Mouse (Mus musculus) limb, embryonic 14.5 days (tissue): ENCODE data around the gene Cdh3. TPM values are rescaled to one million over a fixed set of nuclear protein-coding genes. Genes with fewer than 3 reads are reported as not detected.

Experiments
- ATAC-seq: fragments of 200-750 bp; cut with Nextera tagmentation; 2 replicates; pipeline ENCODE4 v1.8.0; 2017; ENCODE audit warnings: low read depth, moderate number of reproducible peaks, moderate TSS enrichment; ENCODE audit not compliant: low FRiP score
- DNase-seq: peaks from one replicate; pipeline ENCODE4 v3.0.0-alpha.2; 2015; ENCODE audit warnings: low spot score
- H3K27ac ChIP-seq: fragments of 300-500 bp; sonication (generic); replicated peaks from 2 replicates; pipeline ENCODE4 v1.5.1; 2014; ENCODE audit warnings: low read depth, mild to moderate bottlenecking, low read length, moderate library complexity, mixed read lengths
- H3K27me3 ChIP-seq: fragments of 300-500 bp; sonication (generic); 2 replicates; pipeline ENCODE4 v1.6.1; 2014; ENCODE audit warnings: low read length, mixed read lengths; ENCODE audit not compliant: control insufficient read depth, insufficient read depth
- H3K36me3 ChIP-seq: fragments of 300-500 bp; sonication (generic); 2 replicates; pipeline ENCODE4 v1.6.1; 2014; ENCODE audit warnings: mild to moderate bottlenecking, low read length, moderate library complexity, mixed read lengths; ENCODE audit not compliant: control insufficient read depth, insufficient read depth
- H3K4me1 ChIP-seq: fragments of 300-500 bp; sonication (generic); 2 replicates; pipeline ENCODE4 v1.6.1; 2014; ENCODE audit warnings: antibody characterized with exemption, low read length, mixed read lengths; ENCODE audit not compliant: control insufficient read depth, insufficient read depth
- H3K4me2 ChIP-seq: fragments of 300-500 bp; sonication (generic); replicated peaks from 2 replicates; pipeline ENCODE4 v1.6.1; 2014; ENCODE audit warnings: low read depth, mild to moderate bottlenecking, low read length, moderate library complexity; ENCODE audit not compliant: severe bottlenecking
- H3K4me3 ChIP-seq: fragments of 300-500 bp; sonication (generic); replicated peaks from 2 replicates; pipeline ENCODE4 v1.5.1; 2014; ENCODE audit warnings: low read length
- H3K9ac ChIP-seq: fragments of 300-500 bp; sonication (generic); 2 replicates; pipeline ENCODE4 v1.6.1; 2014; ENCODE audit warnings: mild to moderate bottlenecking, low read depth, low read length, moderate library complexity; ENCODE audit not compliant: severe bottlenecking
- H3K9me3 ChIP-seq: fragments of 300-500 bp; sonication (generic); 2 replicates; pipeline ENCODE4 v1.6.1; 2016; ENCODE audit warnings: low read length; ENCODE audit not compliant: control insufficient read depth
- POLR2A ChIP-seq: fragments of 200-500 bp; IDR thresholded peaks from 2 replicates; pipeline ENCODE4 v1.8.0; 2012; ENCODE audit warnings: inconsistent platforms, mild to moderate bottlenecking, moderate library complexity, borderline replicate concordance; ENCODE audit not compliant: insufficient read depth, insufficient read length; ENCODE audit errors: extremely low read depth
- WGBS: fragments of 180-500 bp; shearing (Covaris S2); extraction: QIAGEN DNeasy Blood & Tissue Kit; methylation state at CpG from one replicate; pipeline ENCODE4 v1.1.7; 2014; 5-methylcytosine and 5-hydroxymethylcytosine counted together
- polyA plus RNA-seq, 2 experiments: library from polyadenylated mRNA; depleted of rRNA in 1 of 2; stranded (reverse) in 1 of 2; unstranded in 1 of 2; fragments of >200 nt; fragmentation: Nextera tagmentation in 1 of 2; extraction: Ambion mirVana in 1 of 2; gene quantifications; 2 replicates each; pipeline versions ENCODE4 v1.2.1 to v1.2.3; 2012 to 2014

The Cdh3 gene
- polyA plus RNA-seq, 2 experiments: 23.0 to 49.5 TPM

DNA sequence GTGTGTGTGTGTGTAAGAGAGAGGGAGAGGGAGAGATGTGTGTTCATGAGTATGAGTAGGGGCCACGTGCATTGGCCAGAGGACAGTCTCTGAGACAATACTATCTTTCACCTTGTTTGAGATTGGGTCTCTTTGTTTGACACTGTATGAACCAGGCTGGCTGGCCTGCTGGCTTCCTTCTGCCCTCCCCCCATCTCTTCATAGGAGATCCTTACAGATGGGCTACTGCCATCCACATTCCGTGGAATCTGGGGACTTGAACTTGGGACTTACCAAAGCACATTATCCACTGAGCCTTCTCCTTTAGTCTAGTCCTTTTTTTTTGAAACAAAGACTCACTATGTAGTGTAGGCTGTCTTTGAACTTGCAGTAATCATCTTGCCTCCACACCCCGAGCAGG, 2.2 kb upstream of the Cdh3 start:
- Histone ChIP-seq H3K4me3 (no peak overlapping the region), H3K27ac (0 out of 2 replicates have a peak overlapping the region, but pooled peaks have one; percentile 41), H3K36me3 (no peaks in the 10 kb centered on the region), H3K4me2 (peak overlapping the region; percentile 71), H3K27me3 (peaks cover 9% of the 10 kb centered on the region; the same call in 1 of the 2 replicates), H3K4me1 (peaks cover 47% of the 10 kb centered on the region), H3K9ac (no peak overlapping the region), H3K9me3 (no peaks in the 10 kb centered on the region)
- no peak for TF ChIP-seq POLR2A
- WGBS: 26% methylated on average over 3 of the region's 3 CpGs
- ATAC-seq (no peak), DNase-seq (peak; percentile 1)

DNA sequence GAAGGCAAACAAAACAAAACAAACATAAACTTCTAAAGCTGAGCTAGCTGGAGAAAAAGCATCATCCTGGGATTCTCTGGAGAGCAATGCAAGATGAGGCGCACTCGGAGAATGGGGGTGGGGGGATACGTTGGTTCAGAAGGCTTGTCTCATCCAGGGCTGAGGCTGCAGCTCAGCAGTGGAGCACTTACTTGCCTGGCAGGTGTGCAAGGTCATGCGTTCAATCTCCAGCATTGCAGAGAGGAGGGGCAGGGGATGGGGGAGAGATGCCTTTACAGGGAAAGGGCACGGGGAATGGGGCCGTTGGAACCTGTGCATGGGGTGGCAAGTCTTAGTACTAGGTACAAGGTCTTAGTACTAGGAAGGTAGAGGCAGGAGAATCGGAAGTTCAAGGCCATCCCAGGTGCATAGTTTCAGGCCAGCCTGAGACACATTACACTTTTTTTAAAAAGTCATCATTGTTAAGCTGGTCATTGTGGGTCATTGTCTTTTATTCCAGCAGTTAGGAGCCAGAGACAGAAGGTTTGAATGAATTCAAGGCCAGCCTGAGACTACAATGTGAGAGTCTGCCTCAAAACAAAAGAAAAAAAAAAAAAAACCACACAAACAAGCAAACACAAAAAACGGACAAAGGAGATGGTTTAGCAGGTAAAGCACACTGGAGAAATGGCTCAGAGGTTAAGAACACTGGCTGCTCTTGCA, 1.5 kb upstream of the Cdh3 start:
- Histone ChIP-seq H3K27ac (no peak overlapping the region), H3K9ac (no peak overlapping the region), H3K27me3 (peaks cover 9% of the 10 kb centered on the region; the same call in 1 of the 2 replicates), H3K4me1 (peaks cover 54% of the 10 kb centered on the region), H3K4me2 (no peak overlapping the region), H3K4me3 (no peak overlapping the region), H3K36me3 (no peaks in the 10 kb centered on the region), H3K9me3 (no peaks in the 10 kb centered on the region)
- no peak for TF ChIP-seq POLR2A
- DNase-seq: peak; percentile 2
- ATAC-seq: no peak
- WGBS: 56% methylated on average over 8 of the region's 8 CpGs

DNA sequence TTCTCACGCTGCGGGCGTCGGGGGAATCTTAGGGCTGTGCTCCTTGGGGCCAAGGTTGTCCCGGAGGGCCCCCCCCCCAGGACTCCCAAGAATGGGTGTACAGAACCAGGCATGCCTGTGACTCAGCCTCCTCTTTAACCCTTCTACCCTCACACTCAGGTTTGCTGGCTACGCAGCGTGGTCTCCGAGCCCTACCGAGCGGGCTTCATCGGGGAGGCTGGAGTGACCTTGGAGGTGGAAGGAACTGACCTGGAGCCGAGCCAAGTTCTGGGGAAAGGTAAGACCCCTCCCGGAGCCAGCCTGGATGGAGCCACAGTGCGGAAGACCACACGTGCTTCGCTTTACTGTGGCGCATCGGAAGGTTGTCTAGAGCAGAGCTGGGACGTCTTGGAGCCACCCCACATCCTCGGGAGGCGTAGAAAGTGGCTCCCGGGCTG, 392 bp downstream of the Cdh3 start:
- Histone ChIP-seq H3K9me3 (no peaks in the 10 kb centered on the region), H3K27ac (peak overlapping the region; percentile 87), H3K9ac (peak overlapping the region; percentile 70), H3K36me3 (no peaks in the 10 kb centered on the region), H3K4me1 (peaks cover 44% of the 10 kb centered on the region), H3K4me2 (peak overlapping the region; percentile 90), H3K27me3 (peaks cover 9% of the 10 kb centered on the region; the same call in 1 of the 2 replicates), H3K4me3 (peak overlapping the region; percentile 55)
- ATAC-seq (no peak; the same call in 1 of the 2 replicates), DNase-seq (no peak)
- TF ChIP-seq POLR2A: no peak
- 0% methylated on average over 22 of the region's 22 CpGs for WGBS

DNA sequence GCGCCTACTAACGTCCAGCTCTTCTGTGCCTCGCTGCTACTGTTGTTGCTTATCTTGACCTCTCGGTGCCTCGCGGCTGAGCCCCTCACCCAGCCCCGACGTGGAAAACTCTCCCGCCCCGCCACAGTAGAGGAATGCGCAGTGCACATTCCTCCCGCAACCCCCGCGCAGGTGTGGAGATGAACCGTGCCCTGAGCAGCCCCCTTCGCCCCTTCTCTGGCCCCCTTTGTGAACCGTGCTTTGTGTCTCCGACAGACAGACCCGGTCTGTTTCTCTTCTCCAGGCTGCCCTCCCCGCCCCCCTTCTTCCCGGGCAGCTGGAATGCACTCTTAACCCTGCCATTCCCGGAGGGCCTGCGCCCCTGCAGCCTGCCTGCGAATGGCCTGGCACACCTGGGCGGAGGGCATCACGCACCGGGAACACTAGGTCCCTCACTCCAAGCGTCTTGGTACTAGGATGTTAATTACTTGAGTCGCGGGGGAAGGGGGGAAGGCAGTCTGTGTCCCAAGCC, 895 bp downstream of the Cdh3 start:
- Histone ChIP-seq H3K9me3 (no peaks in the 10 kb centered on the region), H3K27ac (peak overlapping the region; percentile 87), H3K4me3 (peak overlapping the region; percentile 55), H3K4me2 (peak overlapping the region; percentile 90), H3K36me3 (no peaks in the 10 kb centered on the region), H3K9ac (peak overlapping the region; percentile 70), H3K27me3 (peaks cover 9% of the 10 kb centered on the region; the same call in 1 of the 2 replicates), H3K4me1 (peaks cover 44% of the 10 kb centered on the region)
- peak; percentile 16 for DNase-seq
- peak; percentile 18; the same call in 1 of the 2 replicates for ATAC-seq
- 0% methylated on average over 29 of the region's 30 CpGs for WGBS
- TF ChIP-seq POLR2A: no peak

GRCm38 (mm10) chr8:106512475-106513150, 1.9 kb downstream of the Cdh3 start:
- DNase-seq (peak; percentile 87), ATAC-seq (peak; percentile 70)
- peak overlapping the region; percentile 87 for H3K27ac ChIP-seq
- H3K4me2 ChIP-seq: peak overlapping the region; percentile 90
- peaks cover 40% of the 10 kb centered on the region for H3K4me1 ChIP-seq
- H3K9me3 ChIP-seq: no peaks in the 10 kb centered on the region
- peaks cover 4% of the 10 kb centered on the region; the same call in 1 of the 2 replicates for H3K27me3 ChIP-seq
- 12% methylated on average over 7 of the region's 7 CpGs for WGBS
- H3K36me3 ChIP-seq: no peaks in the 10 kb centered on the region
- peak overlapping the region; percentile 55 for H3K4me3 ChIP-seq
- peak overlapping the region; percentile 70; the same call in 1 of the 2 replicates for H3K9ac ChIP-seq
- TF ChIP-seq POLR2A: no peak
